Mouse (Mus musculus): ENCODE results near the gene Dock2.
"Not testable (repeated sequence)": the region's sequence is repeated elsewhere in the genome, so short reads cannot be mapped to it uniquely, and the experiment has no call there.

DNA sequence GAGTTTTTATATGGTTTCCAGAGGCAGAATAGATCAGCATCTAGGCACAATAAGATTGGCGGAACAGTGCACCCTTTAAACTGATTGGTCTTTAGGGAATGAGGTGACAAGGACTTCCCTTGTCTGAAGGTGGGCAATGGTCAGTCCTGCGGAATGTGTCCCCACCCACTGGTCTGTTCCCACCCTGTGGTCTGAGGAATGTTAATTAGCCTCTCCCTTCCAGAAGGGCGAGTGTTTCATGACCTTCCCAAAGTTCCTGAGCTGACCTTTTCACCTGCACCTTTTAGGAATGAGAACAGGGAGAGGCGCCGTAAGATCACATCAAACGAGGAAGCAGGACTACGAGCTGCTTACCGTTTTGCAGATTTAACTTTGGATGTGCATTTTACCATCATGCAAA lies 14.4 kb upstream of the Dock2 start:
- not testable (repeated sequence) for TF ChIP-seq EP300, CTCF (IDR thresholded peaks at IDR 0.05; ENCODE audit: low read depth)
